Mouse (Mus musculus): ENCODE results near the gene Tpsg1.

GRCm38 (mm10) chr17:25397804-25398519 lies 28.9 kb downstream of the Tpsg1 start:
- TF ChIP-seq CTCF (IDR thresholded peaks at IDR 0.05; ENCODE audit: control insufficient read depth, insufficient read depth, low read length) (peak; percentile 87), POLR2A (IDR thresholded peaks at IDR 0.05; ENCODE audit: borderline replicate concordance, control insufficient read depth, low read depth, low read length) (no peak)
